Mouse (Mus musculus): ENCODE data around the gene Rgs6. TPM values are rescaled to one million over a fixed set of nuclear protein-coding genes. Genes with fewer than 3 reads are reported as not detected.

The Rgs6 gene
- polyA plus RNA-seq, 1 experiment: 0.57 TPM

GRCm38 (mm10) chr12:82894971-82895838, 307.1 kb downstream of the Rgs6 start:
- Histone ChIP-seq H3K4me3 (ENCODE audit: low read depth, low read length) (no peak overlapping the region), H3K27ac (ENCODE audit: insufficient read depth, low read depth, low read length) (no peak overlapping the region), H3K27me3 (ENCODE audit: control insufficient read depth, insufficient read depth, low read length) (no peaks in the 10 kb centered on the region), H3K36me3 (ENCODE audit: control insufficient read depth, insufficient read depth, low read length) (no peaks in the 10 kb centered on the region), H3K4me1 (ENCODE audit: control insufficient read depth, insufficient read depth, insufficient read length, low read length) (no peaks in the 10 kb centered on the region)
- 82% methylated on average over 6 of the region's 6 CpGs for WGBS
- TF ChIP-seq CTCF (IDR thresholded peaks at IDR 0.05; ENCODE audit: extremely low read depth, insufficient read length, insufficient replicate concordance, low read depth, low read length): no peak

GRCm38 (mm10) chr12:82905773-82906172, 317.7 kb downstream of the Rgs6 start:
- no peaks in the 10 kb centered on the region for H3K27me3 ChIP-seq (ENCODE audit: control insufficient read depth, insufficient read depth, low read length)
- 76% methylated on average over 1 of the region's 1 CpGs for WGBS
- H3K27ac ChIP-seq (ENCODE audit: insufficient read depth, low read depth, low read length): no peak overlapping the region
- TF ChIP-seq CTCF (IDR thresholded peaks at IDR 0.05; ENCODE audit: extremely low read depth, insufficient read length, insufficient replicate concordance, low read depth, low read length): no peak
- TF ChIP-seq POLR2A (IDR thresholded peaks at IDR 0.05; ENCODE audit: low read depth, low read length): no peak
- no peaks in the 10 kb centered on the region for H3K4me1 ChIP-seq (ENCODE audit: control insufficient read depth, insufficient read depth, insufficient read length, low read length)
- H3K4me3 ChIP-seq (ENCODE audit: low read depth, low read length): no peak overlapping the region
- H3K36me3 ChIP-seq (ENCODE audit: control insufficient read depth, insufficient read depth, low read length): no peaks in the 10 kb centered on the region

- H3K27me3 ChIP-seq (ENCODE audit: control insufficient read depth, insufficient read depth, low read length): no peaks in the 10 kb centered on the region
- no peaks in the 10 kb centered on the region for H3K4me1 ChIP-seq (ENCODE audit: control insufficient read depth, insufficient read depth, insufficient read length, low read length)
- TF ChIP-seq POLR2A (IDR thresholded peaks at IDR 0.05; ENCODE audit: low read depth, low read length): no peak
- TF ChIP-seq CTCF (IDR thresholded peaks at IDR 0.05; ENCODE audit: extremely low read depth, insufficient read length, insufficient replicate concordance, low read depth, low read length): no peak
- no peaks in the 10 kb centered on the region for H3K36me3 ChIP-seq (ENCODE audit: control insufficient read depth, insufficient read depth, low read length)
- no peak overlapping the region for H3K27ac ChIP-seq (ENCODE audit: insufficient read depth, low read depth, low read length)
- WGBS: 87% methylated on average over 2 of the region's 2 CpGs
- H3K4me3 ChIP-seq (ENCODE audit: low read depth, low read length): no peak overlapping the region
These were observed 322.8 kb downstream of the Rgs6 start for GRCm38 (mm10) chr12:82910846-82911245.

- Histone ChIP-seq H3K27ac (ENCODE audit: insufficient read depth, low read depth, low read length) (no peak overlapping the region), H3K36me3 (ENCODE audit: control insufficient read depth, insufficient read depth, low read length) (no peaks in the 10 kb centered on the region), H3K4me3 (ENCODE audit: low read depth, low read length) (no peak overlapping the region), H3K27me3 (ENCODE audit: control insufficient read depth, insufficient read depth, low read length) (no peaks in the 10 kb centered on the region), H3K4me1 (ENCODE audit: control insufficient read depth, insufficient read depth, insufficient read length, low read length) (no peaks in the 10 kb centered on the region)
- WGBS: 25% methylated on average over 4 of the region's 4 CpGs
- TF ChIP-seq POLR2A (IDR thresholded peaks at IDR 0.05; ENCODE audit: low read depth, low read length): no peak
- TF ChIP-seq CTCF (IDR thresholded peaks at IDR 0.05; ENCODE audit: extremely low read depth, insufficient read length, insufficient replicate concordance, low read depth, low read length): no peak
These were observed 326.0 kb downstream of the Rgs6 start for GRCm38 (mm10) chr12:82914127-82914526.

GRCm38 (mm10) chr12:82920146-82920545, 332.1 kb downstream of the Rgs6 start:
- WGBS: 55% methylated on average over 2 of the region's 2 CpGs
- Histone ChIP-seq H3K4me3 (ENCODE audit: low read depth, low read length) (no peak overlapping the region), H3K36me3 (ENCODE audit: control insufficient read depth, insufficient read depth, low read length) (no peaks in the 10 kb centered on the region), H3K4me1 (ENCODE audit: control insufficient read depth, insufficient read depth, insufficient read length, low read length) (no peaks in the 10 kb centered on the region), H3K27me3 (ENCODE audit: control insufficient read depth, insufficient read depth, low read length) (no peaks in the 10 kb centered on the region), H3K27ac (ENCODE audit: insufficient read depth, low read depth, low read length) (no peak overlapping the region)
- TF ChIP-seq CTCF (IDR thresholded peaks at IDR 0.05; ENCODE audit: extremely low read depth, insufficient read length, insufficient replicate concordance, low read depth, low read length) (no peak), POLR2A (IDR thresholded peaks at IDR 0.05; ENCODE audit: low read depth, low read length) (no peak)

GRCm38 (mm10) chr12:82921287-82922015, 333.4 kb downstream of the Rgs6 start:
- 88% methylated on average over 20 of the region's 20 CpGs for WGBS
- Histone ChIP-seq H3K4me3 (ENCODE audit: low read depth, low read length) (no peak overlapping the region), H3K36me3 (ENCODE audit: control insufficient read depth, insufficient read depth, low read length) (no peaks in the 10 kb centered on the region)

GRCm38 (mm10) chr12:82922856-82923506, 334.9 kb downstream of the Rgs6 start:
- TF ChIP-seq POLR2A (IDR thresholded peaks at IDR 0.05; ENCODE audit: low read depth, low read length): no peak
- TF ChIP-seq CTCF (IDR thresholded peaks at IDR 0.05; ENCODE audit: extremely low read depth, insufficient read length, insufficient replicate concordance, low read depth, low read length): no peak
- no peaks in the 10 kb centered on the region for H3K27me3 ChIP-seq (ENCODE audit: control insufficient read depth, insufficient read depth, low read length)
- H3K4me3 ChIP-seq (ENCODE audit: low read depth, low read length): no peak overlapping the region
- H3K36me3 ChIP-seq (ENCODE audit: control insufficient read depth, insufficient read depth, low read length): no peaks in the 10 kb centered on the region
- WGBS: 84% methylated on average over 4 of the region's 4 CpGs
- no peaks in the 10 kb centered on the region for H3K4me1 ChIP-seq (ENCODE audit: control insufficient read depth, insufficient read depth, insufficient read length, low read length)
- no peak overlapping the region for H3K27ac ChIP-seq (ENCODE audit: insufficient read depth, low read depth, low read length)

More at GRCm38 (mm10) chr12:82921287-82922015, 333.4 kb downstream of the Rgs6 start:
- no peak overlapping the region for H3K27ac ChIP-seq (ENCODE audit: insufficient read depth, low read depth, low read length)
- H3K27me3 ChIP-seq (ENCODE audit: control insufficient read depth, insufficient read depth, low read length): no peaks in the 10 kb centered on the region
- no peaks in the 10 kb centered on the region for H3K4me1 ChIP-seq (ENCODE audit: control insufficient read depth, insufficient read depth, insufficient read length, low read length)
- no peak for TF ChIP-seq CTCF (IDR thresholded peaks at IDR 0.05; ENCODE audit: extremely low read depth, insufficient read length, insufficient replicate concordance, low read depth, low read length)
- TF ChIP-seq POLR2A (IDR thresholded peaks at IDR 0.05; ENCODE audit: low read depth, low read length): no peak

Data from small intestine, adult 2 months (tissue).